Mouse (Mus musculus) E14TG2a.4 (cell line): ENCODE data around the gene Sva.

Experiments used
- CTCF ChIP-seq: conservative IDR thresholded peaks from 2 replicates; pipeline ENCODE4 v1.5.1; 2014; ENCODE audit warnings: low read length
- NANOG ChIP-seq: IDR thresholded peaks from 2 replicates; pipeline ENCODE4 v1.6.1; 2014; ENCODE audit warnings: borderline replicate concordance, low read length, mixed read lengths

- TF ChIP-seq CTCF: no peak
- no peak for TF ChIP-seq NANOG
Observed at GRCm38 (mm10) chr6:42038094-42038493, at the start of gene Sva.
